Mouse (Mus musculus): ENCODE measurements around the gene Ankrd23. TPM values are rescaled to one million over a fixed set of nuclear protein-coding genes. Genes with fewer than 3 reads are reported as not detected.

The Ankrd23 gene
- polyA plus RNA-seq, 1 experiment from 2014 or later, result 16.7 TPM

DNA sequence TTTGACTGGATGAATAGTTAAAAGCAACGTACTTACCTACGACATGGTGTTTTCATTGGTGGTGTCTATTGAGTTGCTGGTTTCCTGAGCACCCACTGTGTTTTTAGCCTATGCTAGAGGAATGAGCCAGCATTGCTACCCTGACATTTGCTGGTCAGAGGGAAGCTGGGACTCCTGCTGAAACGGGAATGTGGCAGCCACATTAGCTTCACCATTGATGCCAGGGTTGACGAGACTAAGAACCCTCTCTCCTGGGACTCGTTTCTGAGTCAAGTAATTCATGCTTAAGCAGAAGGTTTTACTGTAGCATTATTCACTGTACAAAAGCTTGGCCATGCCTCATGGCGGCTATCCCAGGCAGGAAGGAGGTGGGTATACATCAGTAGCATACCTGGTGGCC lies 47.0 kb downstream of the Ankrd23 start:
- Histone ChIP-seq H3K36me3 (no peaks in the 10 kb centered on the region), H3K4me3 (no peak overlapping the region), H3K9me3 (no peaks in the 10 kb centered on the region), H3K27ac (no peak overlapping the region), H3K4me1 (peaks cover 12% of the 10 kb centered on the region), H3K27me3 (ENCODE audit: insufficient read depth, poor library complexity, severe bottlenecking) (no peaks in the 10 kb centered on the region)
- 73% methylated on average over 6 of the region's 6 CpGs for WGBS
- no peak for DNase-seq (ENCODE audit: low spot score)

DNA sequence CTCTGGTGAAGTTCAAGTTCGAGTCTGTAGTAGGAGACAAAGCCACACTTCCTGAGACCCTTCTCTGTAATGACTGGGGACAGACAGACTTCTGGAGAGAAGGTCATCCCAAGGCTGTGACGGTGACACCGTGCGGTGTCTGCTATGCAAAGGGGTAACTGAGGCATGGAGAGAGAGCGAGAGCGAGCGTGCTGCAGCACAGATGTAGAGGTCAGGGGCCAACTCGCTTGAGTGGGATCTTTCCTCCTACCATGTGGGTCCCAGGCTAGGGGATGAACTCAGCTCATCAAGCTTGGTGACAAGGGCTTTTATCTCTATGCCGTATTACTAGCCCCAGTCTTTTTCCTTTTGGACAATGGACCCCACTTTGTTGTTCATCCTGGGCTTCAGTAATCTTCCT lies 49.6 kb downstream of the Ankrd23 start:
- H3K4me1 ChIP-seq, result peaks cover 9% of the 10 kb centered on the region
- H3K4me3 ChIP-seq, result no peak overlapping the region
- H3K27ac ChIP-seq, result no peak overlapping the region
- no peaks in the 10 kb centered on the region for H3K9me3 ChIP-seq
- no peaks in the 10 kb centered on the region for H3K36me3 ChIP-seq
- WGBS, result 84% methylated on average over 9 of the region's 9 CpGs
- no peak for DNase-seq (ENCODE audit: low spot score)
- no peaks in the 10 kb centered on the region for H3K27me3 ChIP-seq (ENCODE audit: insufficient read depth, poor library complexity, severe bottlenecking)

DNA sequence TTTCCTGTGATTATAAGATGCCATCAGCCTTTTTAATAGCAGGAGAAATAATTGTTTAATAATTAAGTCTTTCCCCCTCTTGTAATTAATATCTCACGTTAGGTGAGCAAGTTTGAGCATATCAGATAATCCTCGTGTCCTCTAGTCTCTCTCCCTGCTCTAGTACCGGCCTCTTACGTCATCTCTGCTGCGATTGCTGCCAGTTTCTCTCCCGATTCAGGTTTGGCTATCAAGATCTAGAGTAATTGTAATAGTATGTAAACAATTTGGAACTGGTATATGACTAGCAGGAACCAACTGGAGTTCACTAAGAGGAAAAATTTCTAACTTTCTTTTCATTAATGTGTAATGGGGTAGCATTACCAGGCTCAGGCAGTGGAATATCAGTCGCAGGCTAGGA lies 51.6 kb downstream of the Ankrd23 start:
- no peak overlapping the region for H3K4me3 ChIP-seq
- H3K4me1 ChIP-seq, result 0 out of 2 replicates have a peak, but pooled peaks cover 8% of the 10 kb centered on the region
- H3K36me3 ChIP-seq, result no peaks in the 10 kb centered on the region
- DNase-seq (ENCODE audit: low spot score), result no peak
- H3K27ac ChIP-seq, result no peak overlapping the region
- no peaks in the 10 kb centered on the region for H3K9me3 ChIP-seq
- H3K27me3 ChIP-seq (ENCODE audit: insufficient read depth, poor library complexity, severe bottlenecking), result no peaks in the 10 kb centered on the region
- WGBS, result 76% methylated on average over 7 of the region's 7 CpGs

DNA sequence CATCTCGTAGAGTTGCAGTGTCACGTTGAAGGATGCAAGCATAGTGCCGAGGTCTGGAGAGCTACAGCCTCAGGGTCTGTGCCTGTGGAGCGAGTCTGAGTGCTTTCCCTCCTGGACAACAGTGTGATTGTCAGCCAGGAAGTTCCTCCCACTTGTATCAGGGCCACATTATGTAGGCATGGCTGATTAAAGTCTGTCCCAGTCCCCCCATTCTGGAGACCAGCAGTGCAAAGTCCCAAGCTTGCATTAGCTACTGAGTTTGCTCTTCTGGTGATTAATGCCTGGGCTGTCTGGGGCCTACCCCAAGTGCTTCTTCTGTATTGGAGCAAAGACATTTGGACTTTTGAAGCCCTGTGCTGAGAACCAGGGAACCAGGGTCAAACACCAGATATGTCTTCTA lies 52.9 kb downstream of the Ankrd23 start:
- H3K4me3 ChIP-seq, result no peak overlapping the region
- no peaks in the 10 kb centered on the region for H3K27me3 ChIP-seq (ENCODE audit: insufficient read depth, poor library complexity, severe bottlenecking)
- H3K9me3 ChIP-seq, result no peaks in the 10 kb centered on the region
- no peaks in the 10 kb centered on the region for H3K36me3 ChIP-seq
- H3K27ac ChIP-seq, result no peak overlapping the region
- 0 out of 2 replicates have a peak, but pooled peaks cover 8% of the 10 kb centered on the region for H3K4me1 ChIP-seq
- no peak for DNase-seq (ENCODE audit: low spot score)
- WGBS, result 60% methylated on average over 4 of the region's 4 CpGs

Small RNA genes within 50 kb of the gene (microRNA-seq; reads per million reads assigned to microRNA genes)
- not detected for gene Gm47280

Other genes starting within 250 kb of the Ankrd23 start
- gene Arid5a, start 229.2 kb downstream of the Ankrd23 start, polyA plus RNA-seq (2016; fragmentation: Nextera tagmentation; extraction: Ambion mirVana), result 5.3 and 6.7 TPM in 2 replicates
- gene Kansl3, start 167.7 kb downstream of the Ankrd23 start, polyA plus RNA-seq (2016; fragmentation: Nextera tagmentation; extraction: Ambion mirVana), result 46.7 and 52.1 TPM in 2 replicates
- 0.74 and 1.3 TPM in 2 replicates for gene Fer1l5, start 164.6 kb downstream of the Ankrd23 start, polyA plus RNA-seq (2016; fragmentation: Nextera tagmentation; extraction: Ambion mirVana)
- gene Lman2l, start 91.6 kb downstream of the Ankrd23 start, polyA plus RNA-seq (2016; fragmentation: Nextera tagmentation; extraction: Ambion mirVana), result 53.7 and 57.8 TPM in 2 replicates
- gene Cnnm4, start 65.3 kb downstream of the Ankrd23 start, polyA plus RNA-seq (2016; fragmentation: Nextera tagmentation; extraction: Ambion mirVana), result 7.1 and 8.6 TPM in 2 replicates
- 1.5 and 2.5 TPM in 2 replicates for gene Cnnm3, start 25.0 kb downstream of the Ankrd23 start, polyA plus RNA-seq (2016; fragmentation: Nextera tagmentation; extraction: Ambion mirVana)
- gene Gm42417, start 2.5 kb upstream of the Ankrd23 start, polyA plus RNA-seq (2016; fragmentation: Nextera tagmentation; extraction: Ambion mirVana), result 0.20 and 1.0 TPM in 2 replicates
- 23.9 and 24.5 TPM in 2 replicates for gene Ankrd39, start 10.6 kb upstream of the Ankrd23 start, polyA plus RNA-seq (2016; fragmentation: Nextera tagmentation; extraction: Ambion mirVana)
- gene Sema4c, start 21.5 kb upstream of the Ankrd23 start, polyA plus RNA-seq (2016; fragmentation: Nextera tagmentation; extraction: Ambion mirVana), result 12.2 and 15.2 TPM in 2 replicates
- gene Fam178b, start 146.3 kb upstream of the Ankrd23 start, polyA plus RNA-seq (2016; fragmentation: Nextera tagmentation; extraction: Ambion mirVana), result 1.8 and 4.1 TPM in 2 replicates
- 894 and 1,099 TPM in 2 replicates for gene Cox5b, start 154.6 kb upstream of the Ankrd23 start, polyA plus RNA-seq (2016; fragmentation: Nextera tagmentation; extraction: Ambion mirVana)
- not detected in 2 replicates for gene 4933424G06Rik, start 173.3 kb upstream of the Ankrd23 start, polyA plus RNA-seq (2016; fragmentation: Nextera tagmentation; extraction: Ambion mirVana)
- 126 and 133 TPM in 2 replicates for gene Actr1b, start 177.5 kb upstream of the Ankrd23 start, polyA plus RNA-seq (2016; fragmentation: Nextera tagmentation; extraction: Ambion mirVana)
- 0.05 and 0.27 TPM in 2 replicates for gene Zap70, start 224.9 kb upstream of the Ankrd23 start, polyA plus RNA-seq (2016; fragmentation: Nextera tagmentation; extraction: Ambion mirVana)

Measured in heart, embryonic 10.5 days (tissue).